Mouse (Mus musculus): Measurements from ENCODE around the gene Nfam1. TPM values are rescaled to one million over a fixed set of nuclear protein-coding genes. Genes with fewer than 3 reads are reported as not detected.

Nfam1 gene
- total RNA-seq, 2 experiments from 2014 or later, result 2.2 to 2.4 TPM

GRCm38 (mm10) chr15:82964266-82964825 is 68.8 kb downstream of the Nfam1 start:
- DNase-seq, result no peak
- intact Hi-C loops (cut with DNase I), result no loop called here

- intact Hi-C loops (cut with DNase I), result no loop called here
- peak; percentile 26 to 59 for DNase-seq
Measured at GRCm38 (mm10) chr15:82963556-82964156, 69.5 kb downstream of the Nfam1 start.

GRCm38 (mm10) chr15:82963090-82963489 is 70.0 kb downstream of the Nfam1 start:
- no peak for DNase-seq

GRCm38 (mm10) chr15:82962536-82962935 is 70.6 kb downstream of the Nfam1 start:
- DNase-seq, result no peak
- intact Hi-C loops (cut with DNase I), result no loop called here

More at GRCm38 (mm10) chr15:82963090-82963489, 70.0 kb downstream of the Nfam1 start:
- intact Hi-C loops (cut with DNase I), result no loop called here

- DNase-seq, result no peak
- intact Hi-C loops (cut with DNase I), result no loop called here
Measured at GRCm38 (mm10) chr15:82960786-82961561, 72.1 kb downstream of the Nfam1 start.

- intact Hi-C loops (cut with DNase I), result no loop called here
- no peak for DNase-seq
Measured at GRCm38 (mm10) chr15:82959151-82959550, 74.0 kb downstream of the Nfam1 start.

GRCm38 (mm10) chr15:82958253-82958701 is 74.8 kb downstream of the Nfam1 start:
- no peak for DNase-seq
- intact Hi-C loops (cut with DNase I), result no loop called here

GRCm38 (mm10) chr15:82956721-82957120 is 76.4 kb downstream of the Nfam1 start:
- no peak for DNase-seq
- intact Hi-C loops (cut with DNase I), result no loop called here

- no peak for DNase-seq
- intact Hi-C loops (cut with DNase I), result no loop called here
Measured at GRCm38 (mm10) chr15:82956310-82956709, 76.8 kb downstream of the Nfam1 start.

GRCm38 (mm10) chr15:82955286-82955685 is 77.8 kb downstream of the Nfam1 start:
- intact Hi-C loops (cut with DNase I), result no loop called here
- DNase-seq, result no peak

- no peak for DNase-seq
- intact Hi-C loops (cut with DNase I), result no loop called here
Measured at GRCm38 (mm10) chr15:82954034-82954433, 79.1 kb downstream of the Nfam1 start.

GRCm38 (mm10) chr15:82953096-82953495 is 80.0 kb downstream of the Nfam1 start:
- intact Hi-C loops (cut with DNase I), result no loop called here
- DNase-seq, result no peak

GRCm38 (mm10) chr15:82952292-82952705 is 80.8 kb downstream of the Nfam1 start:
- no peak for DNase-seq
- intact Hi-C loops (cut with DNase I), result no loop called here

- no peak for DNase-seq
- intact Hi-C loops (cut with DNase I), result no loop called here
Measured at GRCm38 (mm10) chr15:82950246-82950645, 82.9 kb downstream of the Nfam1 start.

- no peak for DNase-seq
- intact Hi-C loops (cut with DNase I), result no loop called here
Measured at GRCm38 (mm10) chr15:82947431-82947830, 85.7 kb downstream of the Nfam1 start.

GRCm38 (mm10) chr15:82944479-82945195 is 88.5 kb downstream of the Nfam1 start:
- no peak for DNase-seq
- intact Hi-C loops (cut with DNase I), result no loop called here

Small RNA genes within 50 kb of the gene (microRNA-seq; reads per million reads assigned to microRNA genes)
- gene Mir3080, result 3.2 to 17.7 reads per million in 2 experiments

Other genes starting within 250 kb of the Nfam1 start
- not detected for gene Cyp2d26, start 239.0 kb downstream of the Nfam1 start, total RNA-seq (2021)
- 10 to 100 TPM; 49.9 to 59.1 TPM for gene Tcf20, start 45.4 kb downstream of the Nfam1 start, total RNA-seq (2021)
- 10 to 100 TPM; 48.1 to 49.4 TPM for gene Serhl, start 56.2 kb upstream of the Nfam1 start, total RNA-seq (2021)
- 10 to 100 TPM; 38.6 to 44.8 TPM for gene Rrp7a, start 89.5 kb upstream of the Nfam1 start, total RNA-seq (2021)
- 10 to 100 TPM; 34.4 to 41.1 TPM for gene Poldip3, start 116.1 kb upstream of the Nfam1 start, total RNA-seq (2021)
- gene Cyb5r3, start 139.3 kb upstream of the Nfam1 start, total RNA-seq (2021), result 100 to 1,000 TPM in 1 of 2 experiments, 10 to 100 TPM in 1; 97.2 to 109 TPM
- gene A4galt, start 218.5 kb upstream of the Nfam1 start, total RNA-seq (2021), result 1 to 10 TPM; 4.9 to 5.1 TPM

Data from heart, postnatal 14 days (tissue).